Mouse (Mus musculus) stomach, postnatal 0 days (tissue): Measurements from ENCODE around the gene Slc27a5.

Experiments used
- CTCF ChIP-seq: IDR thresholded peaks from 2 replicates; pipeline ENCODE4 v1.5.1; 2016; ENCODE audit warnings: antibody characterized with exemption, low read depth, mild to moderate bottlenecking, moderate library complexity
- EP300 ChIP-seq: optimal IDR thresholded peaks from 2 replicates; pipeline ENCODE3; 2016; ENCODE audit warnings: antibody characterized with exemption

DNA sequence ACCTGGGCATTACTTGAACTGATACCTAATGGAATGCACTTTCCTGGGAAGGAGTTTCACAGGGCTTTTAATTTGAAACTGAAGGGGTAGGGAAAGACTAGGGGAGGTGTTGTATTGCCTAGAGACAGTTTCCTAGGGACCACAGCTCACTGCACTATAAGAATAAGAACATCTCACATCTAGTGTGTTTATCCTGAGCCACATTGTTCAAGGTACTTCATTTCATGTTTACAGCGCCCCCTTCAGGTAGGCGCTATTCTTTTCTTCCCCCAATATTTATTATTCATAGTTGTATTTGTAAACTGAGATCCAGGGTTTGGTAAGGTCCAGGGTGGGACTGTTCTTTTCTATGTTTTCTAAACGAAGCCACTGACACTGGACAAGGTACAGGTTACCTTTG is 5.8 kb downstream of the Slc27a5 start:
- TF ChIP-seq CTCF (peak; percentile 65), EP300 (no peak)
